Comparison of ENCODE assay signal across 26 mouse cellular contexts in the genomic region with DNA sequence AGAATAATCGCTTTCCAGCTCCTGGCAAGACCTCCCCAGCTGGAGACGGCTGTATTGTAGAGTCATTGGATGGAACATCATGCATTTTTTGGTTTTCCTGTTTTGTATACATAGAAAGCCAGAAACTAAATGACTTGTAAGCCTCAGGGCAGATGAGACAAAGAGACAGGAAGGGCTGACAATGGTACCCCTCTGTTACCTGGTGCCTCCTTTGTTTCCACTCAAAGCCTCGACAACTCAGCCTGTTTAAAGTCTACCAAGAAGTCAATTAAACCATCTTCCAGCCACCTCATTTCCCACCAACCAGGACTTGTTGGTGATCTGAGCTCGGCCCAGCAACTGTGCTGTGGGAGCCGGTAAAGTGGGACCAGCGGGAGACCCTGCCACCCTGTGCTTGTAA. TPM values are rescaled to one million over a fixed set of nuclear protein-coding genes. Genes with fewer than 3 reads are reported as not detected.
DNase-seq lines count a peak whose midpoint lies in the region; ATAC-seq and TF ChIP-seq lines count a peak whose summit lies in the region.
"Had no signal": no experiment of that assay in that cellular context is flagged by ENCODE, and none has a peak within 500 bp of the region (broad histone marks: within the 10 kb centered on the region; RNA-seq: fewer than 3 reads in every experiment).

No protein-coding gene starts in this region.

- no peaks in the 10 kb centered on the region for H3K36me3 ChIP-seq in forebrain, postnatal 0 days (ENCODE audit: insufficient read depth)
- H3K36me3 ChIP-seq in forebrain, embryonic 12.5 days (replicated peaks) = no peaks in the 10 kb centered on the region
- no peaks in the 10 kb centered on the region for H3K36me3 ChIP-seq in ES-E14 (ENCODE audit: control insufficient read depth, insufficient read depth, low read length, poor library complexity, severe bottlenecking)
- H3K36me3 ChIP-seq: embryonic facial prominence, embryonic 12.5 days; embryonic facial prominence, embryonic 15.5 days; hindbrain, embryonic 10.5 days; hindbrain, embryonic 13.5 days had no signal

- intact Hi-C loops in heart, postnatal 25 days (cut with DNase I) = no loop called here

- H3K4me2 ChIP-seq in forebrain, postnatal 0 days (ENCODE audit: low read depth) = no peak overlapping the region
- H3K4me2 ChIP-seq in forebrain, embryonic 12.5 days = no peak overlapping the region
- H3K4me2 ChIP-seq: embryonic facial prominence, embryonic 12.5 days; embryonic facial prominence, embryonic 15.5 days; heart, embryonic 11.5 days; hindbrain, embryonic 13.5 days had no signal

- ATAC-seq in forebrain, postnatal 0 days = no peak
- ATAC-seq in forebrain, embryonic 12.5 days (ENCODE audit: low FRiP score) = no peak
- ATAC-seq: CD4-positive, CD25-positive, alpha-beta regulatory T cell, adult 4 months; forebrain, embryonic 14.5 days; intestine, postnatal 0 days had no signal

- no peak for TF ChIP-seq CTCF in forebrain, postnatal 0 days (IDR thresholded peaks at IDR 0.05; ENCODE audit: low read depth)

- 0 out of 2 replicates have a peak overlapping the region, but pooled peaks have one; percentile 5 for H3K27ac ChIP-seq in forebrain, postnatal 0 days (ENCODE audit: low read depth, low read length)
- no peak overlapping the region for H3K27ac ChIP-seq in forebrain, embryonic 12.5 days
- H3K27ac ChIP-seq in ES-E14 (ENCODE audit: insufficient read depth, low read depth, low read length, poor library complexity, severe bottlenecking) = no peak overlapping the region
- H3K27ac ChIP-seq: embryonic facial prominence, embryonic 12.5 days; embryonic facial prominence, embryonic 15.5 days; gastrocnemius, adult 2 months; hindbrain, embryonic 10.5 days; hindbrain, embryonic 13.5 days had no signal

- WGBS in forebrain, postnatal 0 days = 38% methylated on average over 6 of the region's 6 CpGs
- 39% methylated on average over 6 of the region's 6 CpGs for WGBS in forebrain, embryonic 12.5 days

- H3K27me3 ChIP-seq in forebrain, postnatal 0 days (ENCODE audit: insufficient read depth, low read length) = no peaks in the 10 kb centered on the region
- H3K27me3 ChIP-seq in forebrain, embryonic 12.5 days = peaks cover 4% of the 10 kb centered on the region; the same call in 1 of the 2 replicates
- H3K27me3 ChIP-seq: embryonic facial prominence, embryonic 12.5 days; embryonic facial prominence, embryonic 15.5 days; hindbrain, embryonic 13.5 days had no signal

- no peaks in the 10 kb centered on the region for H3K9me3 ChIP-seq in forebrain, postnatal 0 days (ENCODE audit: low read length)
- no peaks in the 10 kb centered on the region for H3K9me3 ChIP-seq in forebrain, embryonic 12.5 days
- no peaks in the 10 kb centered on the region for H3K9me3 ChIP-seq in ES-E14 (ENCODE audit: control insufficient read depth, insufficient read depth, low read depth, low read length)
- H3K9me3 ChIP-seq: embryonic facial prominence, embryonic 12.5 days; embryonic facial prominence, embryonic 15.5 days; hindbrain, embryonic 10.5 days had no signal

- in situ Hi-C loops in ES-E14 (cut with MboI; ENCODE audit: low sequenced_read_pairs in 2 of 2, unreplicated experiment in 2 of 2) = loop anchor here (5.0 kb wide), 1 partner anchor 186 kb away; a partner anchor contains a TSS

- H3K4me1 ChIP-seq in forebrain, postnatal 0 days (ENCODE audit: insufficient read depth) = no peaks in the 10 kb centered on the region
- peaks cover 14% of the 10 kb centered on the region for H3K4me1 ChIP-seq in forebrain, embryonic 12.5 days
- peaks cover 0 to 4% of the 10 kb centered on the region in 2 experiments; a peak in 2 of 4 replicates for H3K4me1 ChIP-seq in ES-E14 (ENCODE audit: control insufficient read depth in 2 of 2, insufficient read depth in 2 of 2, low read length in 2 of 2, poor library complexity in 1 of 2)
- H3K4me1 ChIP-seq: embryonic facial prominence, embryonic 12.5 days had no signal

- no peak overlapping the region for H3K9ac ChIP-seq in forebrain, postnatal 0 days
- H3K9ac ChIP-seq in forebrain, embryonic 12.5 days = no peak overlapping the region
- no peak overlapping the region for H3K9ac ChIP-seq in ES-E14 (ENCODE audit: insufficient read depth, low read depth, low read length, poor library complexity, severe bottlenecking)
- H3K9ac ChIP-seq: embryonic facial prominence, embryonic 12.5 days; embryonic facial prominence, embryonic 15.5 days; hindbrain, embryonic 13.5 days had no signal

- H3K4me3 ChIP-seq in forebrain, postnatal 0 days (ENCODE audit: low read depth, low read length) = no peak overlapping the region
- H3K4me3 ChIP-seq in forebrain, embryonic 12.5 days (replicated peaks) = no peak overlapping the region
- H3K4me3 ChIP-seq in ES-E14 (ENCODE audit: insufficient read depth in 1 of 2, low read depth in 1 of 2, low read length in 2 of 2, poor library complexity in 1 of 2, severe bottlenecking in 1 of 2) = no peak overlapping the region
- H3K4me3 ChIP-seq: embryonic facial prominence, embryonic 12.5 days; embryonic facial prominence, embryonic 15.5 days; gastrocnemius, adult 2 months; hindbrain, embryonic 10.5 days; hindbrain, embryonic 13.5 days had no signal

- no peak for DNase-seq in forebrain, postnatal 0 days
- peak; percentile 25 for DNase-seq in lung, postnatal 10 days
- no peak for DNase-seq in lung, adult 18-20 months
- peak; percentile 55 for DNase-seq in ES-E14 (ENCODE audit: low read depth, low spot score)
- DNase-seq in layer of hippocampus, postnatal 14 days (ENCODE audit: low spot score in 2 of 2) = no peak
- no peak for DNase-seq in heart, postnatal 25 days (ENCODE audit: low spot score)
- DNase-seq: adrenal gland, postnatal 10 days; adrenal gland, postnatal 36 days; cerebellum, adult 2 months; cerebellum, adult 9-11 months; cerebellum, postnatal 25 days; gastrocnemius, adult 2 months; gastrocnemius, postnatal 14 days; heart, adult 11 months; heart, postnatal 36 days; kidney, adult 2 months had no signal

TF ChIP-seq in ES-E14, 5 proteins besides CTCF, POLR2A, EP300 and RAD21:
- no peak for TF ChIP-seq ZC3H11A (IDR thresholded peaks at IDR 0.05; ENCODE audit: borderline replicate concordance, low read depth, low read length)
- TF ChIP-seq HCFC1 (IDR thresholded peaks at IDR 0.05; ENCODE audit: borderline replicate concordance, insufficient read depth, low read length) = no peak
- TF ChIP-seq CHD2 (IDR thresholded peaks at IDR 0.05; ENCODE audit: low read depth, low read length) = no peak
- no peak for TF ChIP-seq ZNF384 (IDR thresholded peaks at IDR 0.05; ENCODE audit: low read depth, low read length)
- TF ChIP-seq MAFK (IDR thresholded peaks at IDR 0.05; ENCODE audit: insufficient read depth, low read depth, low read length) = no peak

RNA-seq across cellular contexts. Expression of a gene that starts 11.0 kb away (rescaled TPM):
- 9.5 TPM in 2 replicates for total RNA-seq in forebrain, postnatal 0 days (2014; rRNA removed)
- 9.3 and 10.2 TPM in 2 replicates for polyA plus RNA-seq in forebrain, postnatal 0 days (2015; fragmentation: Nextera tagmentation; extraction: Ambion mirVana)
- 10.9 and 11.1 TPM in 2 replicates for polyA plus RNA-seq in forebrain, embryonic 12.5 days (2016; fragmentation: Nextera tagmentation; extraction: Ambion mirVana)
- total RNA-seq in ES-E14 (2012; rRNA removed) = 7.1 and 15.6 TPM in 2 replicates
- total RNA-seq in layer of hippocampus, postnatal 14 days (2021) = 1 to 10 TPM; 6.0 to 6.4 TPM
- total RNA-seq in heart, postnatal 25 days (2021) = 1 to 10 TPM; 1.1 to 1.3 TPM
- total RNA-seq: MEL had no signal
- polyA plus RNA-seq: CD4-positive, CD25-positive, alpha-beta regulatory T cell, adult 4 months had no signal

Comparison
In these comparisons a context has a peak if more than half of its experiments do, and no peak if none do; other contexts are left out.
1. DNase-seq: peak in lung, postnatal 10 days (single experiment) and ES-E14 (single experiment); none in forebrain, postnatal 0 days (single experiment), lung, adult 18-20 months (0 of 2), layer of hippocampus, postnatal 14 days (0 of 2) and heart, postnatal 25 days (single experiment).